9 mouse cellular contexts compared by ENCODE assay signal in the genomic region with DNA sequence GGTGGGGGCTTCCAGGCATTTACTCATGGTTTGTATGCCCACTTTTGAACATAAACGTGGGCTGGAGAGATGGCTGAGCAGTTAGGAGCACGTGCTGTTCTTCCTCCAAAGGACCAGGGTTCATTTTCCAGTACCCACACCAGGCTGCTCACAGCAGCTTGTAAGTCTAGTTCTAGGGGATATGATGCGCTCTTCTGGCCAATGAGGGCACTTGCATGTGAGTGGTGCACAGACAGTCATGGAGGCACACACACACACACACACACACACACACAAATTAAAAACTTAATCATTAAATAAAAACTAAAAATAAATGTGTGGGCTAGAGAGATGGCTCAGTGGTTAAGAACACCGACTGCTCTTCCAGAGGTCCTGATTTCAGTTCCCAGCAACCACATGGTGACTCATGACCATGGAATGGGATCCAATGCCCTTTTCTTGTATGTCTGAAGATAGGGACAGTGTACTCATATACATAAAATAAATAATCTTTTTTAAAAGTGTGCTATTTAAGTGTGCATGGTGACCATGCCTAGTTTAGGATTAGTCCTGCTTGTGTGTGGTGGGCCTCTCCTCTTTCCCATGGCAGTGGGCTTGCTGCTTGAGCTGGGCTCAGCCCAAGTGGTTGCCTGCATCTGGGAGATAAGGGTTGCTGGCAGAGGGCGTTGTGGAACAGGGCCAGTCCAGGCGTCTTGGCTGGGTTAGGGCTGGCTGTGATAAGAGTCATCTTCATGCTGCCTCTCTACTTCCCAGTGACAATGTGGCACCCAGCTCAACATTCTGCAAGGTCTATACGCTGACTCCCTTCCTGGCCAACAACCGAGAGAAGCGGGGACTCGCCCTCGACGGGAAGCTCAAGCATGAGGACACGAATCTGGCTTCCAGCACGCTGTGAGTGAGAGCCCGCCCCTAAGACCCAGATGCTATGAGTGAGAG. TPM values are rescaled to one million over a fixed set of nuclear protein-coding genes. Genes with fewer than 3 reads are reported as not detected.
DNase-seq lines count a peak whose midpoint lies in the region; ATAC-seq lines count a peak whose summit lies in the region.
"Had no signal": no experiment of that assay in that cellular context is flagged by ENCODE, and none has a peak within 500 bp of the region (broad histone marks: within the 10 kb centered on the region; RNA-seq: fewer than 3 reads in every experiment).

No protein-coding gene starts in this region.

- no peak for DNase-seq in midbrain, embryonic 10.5 days (ENCODE audit: low spot score)
- DNase-seq in limb, embryonic 10.5 days (ENCODE audit: low spot score): no peak
- no peak for DNase-seq in cerebellum, postnatal 36 days
- DNase-seq: thymus, adult 2 months had no signal

- peak overlapping the region; percentile 2; the same call in 1 of the 2 replicates for H3K27ac ChIP-seq in midbrain, embryonic 10.5 days (replicated peaks)
- no peak overlapping the region for H3K27ac ChIP-seq in midbrain, embryonic 13.5 days
- H3K27ac ChIP-seq in limb, embryonic 10.5 days: peak overlapping the region; percentile 56
- no peak overlapping the region for H3K27ac ChIP-seq in stomach, embryonic 16.5 days (ENCODE audit: low read length)
- no peak overlapping the region for H3K27ac ChIP-seq in hindbrain, embryonic 16.5 days (ENCODE audit: low read depth, low read length)
- H3K27ac ChIP-seq: heart, adult 2 months had no signal

- no peaks in the 10 kb centered on the region for H3K9me3 ChIP-seq in midbrain, embryonic 10.5 days (replicated peaks)
- no peaks in the 10 kb centered on the region for H3K9me3 ChIP-seq in midbrain, embryonic 13.5 days
- no peaks in the 10 kb centered on the region for H3K9me3 ChIP-seq in limb, embryonic 10.5 days (replicated peaks)
- no peaks in the 10 kb centered on the region for H3K9me3 ChIP-seq in stomach, embryonic 16.5 days (replicated peaks; ENCODE audit: control insufficient read depth, low read length)
- no peaks in the 10 kb centered on the region for H3K9me3 ChIP-seq in hindbrain, embryonic 16.5 days (ENCODE audit: control insufficient read depth, low read length)

- no peak for ATAC-seq in midbrain, embryonic 13.5 days
- ATAC-seq in common myeloid progenitor, adult 5-6 weeks (replicated peaks; ENCODE audit: low read depth, poor library complexity, severe bottlenecking): peak; percentile 85
- ATAC-seq in stomach, embryonic 16.5 days (ENCODE audit: insufficient read depth, low FRiP score): peak; percentile 39; the same call in 1 of the 2 replicates
- ATAC-seq in hindbrain, embryonic 16.5 days: no peak

- peaks cover 71% of the 10 kb centered on the region for H3K36me3 ChIP-seq in midbrain, embryonic 10.5 days
- peaks cover 87% of the 10 kb centered on the region for H3K36me3 ChIP-seq in midbrain, embryonic 13.5 days
- peaks cover 41% of the 10 kb centered on the region for H3K36me3 ChIP-seq in limb, embryonic 10.5 days
- no peaks in the 10 kb centered on the region for H3K36me3 ChIP-seq in stomach, embryonic 16.5 days (ENCODE audit: control insufficient read depth, insufficient read depth, low read length)
- H3K36me3 ChIP-seq in hindbrain, embryonic 16.5 days (ENCODE audit: control insufficient read depth, insufficient read depth, low read length): peaks cover 52% of the 10 kb centered on the region

- 90% methylated on average over 15 of the region's 15 CpGs for WGBS in midbrain, embryonic 10.5 days
- 91% methylated on average over 15 of the region's 15 CpGs for WGBS in midbrain, embryonic 13.5 days
- 85% methylated on average over 15 of the region's 15 CpGs for WGBS in limb, embryonic 10.5 days
- WGBS in stomach, embryonic 16.5 days: 79% methylated on average over 15 of the region's 15 CpGs
- WGBS in hindbrain, embryonic 16.5 days: 90% methylated on average over 15 of the region's 15 CpGs

- H3K4me1 ChIP-seq in midbrain, embryonic 10.5 days: peaks cover 19% of the 10 kb centered on the region
- peaks cover 5% of the 10 kb centered on the region for H3K4me1 ChIP-seq in midbrain, embryonic 13.5 days (replicated peaks)
- H3K4me1 ChIP-seq in limb, embryonic 10.5 days: no peaks in the 10 kb centered on the region
- no peaks in the 10 kb centered on the region; the same call in 1 of the 2 replicates for H3K4me1 ChIP-seq in stomach, embryonic 16.5 days (ENCODE audit: control insufficient read depth, insufficient read depth, low read length)
- H3K4me1 ChIP-seq in hindbrain, embryonic 16.5 days (ENCODE audit: control insufficient read depth, insufficient read depth, low read depth, low read length): no peaks in the 10 kb centered on the region

- H3K9ac ChIP-seq in midbrain, embryonic 13.5 days (replicated peaks): no peak overlapping the region
- no peak overlapping the region for H3K9ac ChIP-seq in stomach, embryonic 16.5 days (ENCODE audit: low read length)
- no peak overlapping the region for H3K9ac ChIP-seq in hindbrain, embryonic 16.5 days (ENCODE audit: low read depth, low read length)

- peaks cover 31% of the 10 kb centered on the region for H3K27me3 ChIP-seq in midbrain, embryonic 10.5 days (ENCODE audit: low read depth, poor library complexity, severe bottlenecking)
- H3K27me3 ChIP-seq in midbrain, embryonic 13.5 days: 0 out of 2 replicates have a peak, but pooled peaks cover 2% of the 10 kb centered on the region
- H3K27me3 ChIP-seq in limb, embryonic 10.5 days (ENCODE audit: low read depth, poor library complexity, severe bottlenecking): no peaks in the 10 kb centered on the region
- H3K27me3 ChIP-seq in stomach, embryonic 16.5 days (ENCODE audit: control insufficient read depth, insufficient read depth, low read length): no peaks in the 10 kb centered on the region
- no peaks in the 10 kb centered on the region for H3K27me3 ChIP-seq in hindbrain, embryonic 16.5 days (replicated peaks; ENCODE audit: control insufficient read depth, insufficient read depth, low read length)

- H3K4me3 ChIP-seq in midbrain, embryonic 10.5 days: no peak overlapping the region
- no peak overlapping the region for H3K4me3 ChIP-seq in midbrain, embryonic 13.5 days (replicated peaks)
- H3K4me3 ChIP-seq in limb, embryonic 10.5 days: no peak overlapping the region
- H3K4me3 ChIP-seq in stomach, embryonic 16.5 days (replicated peaks; ENCODE audit: low read length): no peak overlapping the region
- H3K4me3 ChIP-seq in hindbrain, embryonic 16.5 days (ENCODE audit: low read length): no peak overlapping the region
- H3K4me3 ChIP-seq: heart, adult 2 months had no signal

- no peak overlapping the region for H3K4me2 ChIP-seq in midbrain, embryonic 13.5 days (replicated peaks)
- H3K4me2 ChIP-seq in stomach, embryonic 16.5 days (ENCODE audit: low read depth, low read length): no peak overlapping the region
- no peak overlapping the region for H3K4me2 ChIP-seq in hindbrain, embryonic 16.5 days (ENCODE audit: low read length)

RNA-seq across cellular contexts. Expression of gene Tpbgl, which starts 32.8 kb away (rescaled TPM):
- polyA plus RNA-seq in midbrain, embryonic 10.5 days (2016; fragmentation: Nextera tagmentation; extraction: Ambion mirVana): 0.32 and 0.79 TPM in 2 replicates
- 0.64 and 1.0 TPM in 2 replicates for polyA plus RNA-seq in midbrain, embryonic 13.5 days (2015; fragmentation: Nextera tagmentation; extraction: Ambion mirVana)
- total RNA-seq in common myeloid progenitor, adult 5-6 weeks (2017): 0.34 TPM in 1 of 2 replicates, not detected in the other
- polyA plus RNA-seq in limb, embryonic 10.5 days (2016; fragmentation: Nextera tagmentation; extraction: Ambion mirVana): 0.05 TPM in 1 of 2 replicates, not detected in the other
- polyA plus RNA-seq in stomach, embryonic 16.5 days (2015; fragmentation: Nextera tagmentation; extraction: Ambion mirVana): 1.2 and 1.6 TPM in 2 replicates
- polyA plus RNA-seq in hindbrain, embryonic 16.5 days (2015; fragmentation: Nextera tagmentation; extraction: Ambion mirVana): 2.2 and 2.7 TPM in 2 replicates

RNA-seq across cellular contexts. Expression of gene Arrb1, which starts 58.9 kb away (rescaled TPM):
- polyA plus RNA-seq in midbrain, embryonic 10.5 days (2016; fragmentation: Nextera tagmentation; extraction: Ambion mirVana): 9.8 and 10.1 TPM in 2 replicates
- polyA plus RNA-seq in midbrain, embryonic 13.5 days (2015; fragmentation: Nextera tagmentation; extraction: Ambion mirVana): 14.0 and 14.8 TPM in 2 replicates
- total RNA-seq in common myeloid progenitor, adult 5-6 weeks (2017): 45.4 and 48.7 TPM in 2 replicates
- polyA plus RNA-seq in limb, embryonic 10.5 days (2016; fragmentation: Nextera tagmentation; extraction: Ambion mirVana): 8.8 and 10.0 TPM in 2 replicates
- polyA plus RNA-seq in stomach, embryonic 16.5 days (2015; fragmentation: Nextera tagmentation; extraction: Ambion mirVana): 12.6 and 13.6 TPM in 2 replicates
- polyA plus RNA-seq in hindbrain, embryonic 16.5 days (2015; fragmentation: Nextera tagmentation; extraction: Ambion mirVana): 17.4 and 19.8 TPM in 2 replicates

Comparison
In these comparisons a context has a peak if more than half of its experiments do, and no peak if none do; other contexts are left out.
1. H3K27ac ChIP-seq: peak in midbrain, embryonic 10.5 days (single experiment) and limb, embryonic 10.5 days (single experiment); none in midbrain, embryonic 13.5 days (single experiment), stomach, embryonic 16.5 days (single experiment) and hindbrain, embryonic 16.5 days (single experiment).
2. ATAC-seq: peak in common myeloid progenitor, adult 5-6 weeks (single experiment) and stomach, embryonic 16.5 days (single experiment); none in midbrain, embryonic 13.5 days (single experiment) and hindbrain, embryonic 16.5 days (single experiment).